Mouse (Mus musculus): ENCODE data around the gene 1700001L19Rik.
"Not testable (repeated sequence)": the region's sequence is repeated elsewhere in the genome, so short reads cannot be mapped to it uniquely, and the experiment has no call there.

1700001L19Rik gene

GRCm38 (mm10) chr13:68597199-68597598 lies at the start of gene 1700001L19Rik:
Gene 1700001L19Rik, plus strand, starts transcription at chr13:68597421.
- no peak for DNase-seq (ENCODE audit: low read depth, low spot score)

GRCm38 (mm10) chr13:68553391-68553790 lies 43.8 kb upstream of the 1700001L19Rik start:
- not testable (repeated sequence) for DNase-seq (ENCODE audit: low read depth, low spot score)

GRCm38 (mm10) chr13:68568110-68568509 lies 29.1 kb upstream of the 1700001L19Rik start:
- DNase-seq (ENCODE audit: low read depth, low spot score): peak; percentile 53

GRCm38 (mm10) chr13:68568548-68568947 lies 28.7 kb upstream of the 1700001L19Rik start:
- peak; percentile 7 for DNase-seq (ENCODE audit: low read depth, low spot score)

GRCm38 (mm10) chr13:68569589-68570336 lies 27.5 kb upstream of the 1700001L19Rik start:
- DNase-seq (ENCODE audit: low read depth, low spot score): peak; percentile 87

- DNase-seq (ENCODE audit: low read depth, low spot score): no peak
Observed at GRCm38 (mm10) chr13:68572247-68572646, 25.0 kb upstream of the 1700001L19Rik start.

- DNase-seq (ENCODE audit: low read depth, low spot score): peak; percentile 85
Observed at GRCm38 (mm10) chr13:68572966-68573913, 24.0 kb upstream of the 1700001L19Rik start.

- peak; percentile 29 for DNase-seq (ENCODE audit: low read depth, low spot score)
Observed at GRCm38 (mm10) chr13:68574398-68574797, 22.8 kb upstream of the 1700001L19Rik start.

- no peak for DNase-seq (ENCODE audit: low read depth, low spot score)
Observed at GRCm38 (mm10) chr13:68577945-68578344, 19.3 kb upstream of the 1700001L19Rik start.

- DNase-seq (ENCODE audit: low read depth, low spot score): peak; percentile 38
Observed at GRCm38 (mm10) chr13:68581086-68581740, 16.0 kb upstream of the 1700001L19Rik start.

- peak; percentile 98 for DNase-seq (ENCODE audit: low read depth, low spot score)
Observed at GRCm38 (mm10) chr13:68581747-68582516, 15.3 kb upstream of the 1700001L19Rik start, which contains the start of the genes Mtrr and Fastkd3. Gene Mtrr, minus strand, starts transcription at chr13:68582149. Gene Fastkd3, plus strand, starts transcription at chr13:68582234.

- DNase-seq (ENCODE audit: low read depth, low spot score): no peak
Observed at GRCm38 (mm10) chr13:68582517-68582780, 14.8 kb upstream of the 1700001L19Rik start.

- no peak for DNase-seq (ENCODE audit: low read depth, low spot score)
Observed at GRCm38 (mm10) chr13:68583961-68584360, 13.3 kb upstream of the 1700001L19Rik start.

- peak; percentile 51 for DNase-seq (ENCODE audit: low read depth, low spot score)
Observed at GRCm38 (mm10) chr13:68585441-68585840, 11.8 kb upstream of the 1700001L19Rik start.

GRCm38 (mm10) chr13:68588352-68588751 lies 8.9 kb upstream of the 1700001L19Rik start:
- no peak for DNase-seq (ENCODE audit: low read depth, low spot score)

- DNase-seq (ENCODE audit: low read depth, low spot score): peak; percentile 37
Observed at GRCm38 (mm10) chr13:68593797-68594196, 3.4 kb upstream of the 1700001L19Rik start.

GRCm38 (mm10) chr13:68597667-68598066 lies 446 bp downstream of the 1700001L19Rik start:
- peak; percentile 54 for DNase-seq (ENCODE audit: low read depth, low spot score)

- DNase-seq (ENCODE audit: low read depth, low spot score): peak; percentile 31
Observed at GRCm38 (mm10) chr13:68598953-68599352, 1.7 kb downstream of the 1700001L19Rik start.

GRCm38 (mm10) chr13:68601184-68601583 lies 4.0 kb downstream of the 1700001L19Rik start:
- DNase-seq (ENCODE audit: low read depth, low spot score): peak; percentile 18

- no peak for DNase-seq (ENCODE audit: low read depth, low spot score)
Observed at GRCm38 (mm10) chr13:68603085-68603484, 5.9 kb downstream of the 1700001L19Rik start.

- DNase-seq (ENCODE audit: low read depth, low spot score): peak; percentile 81
Observed at GRCm38 (mm10) chr13:68605689-68606126, 8.5 kb downstream of the 1700001L19Rik start.

Data from ZHBTc4 (cell line).